Mouse (Mus musculus): ENCODE measurements around the gene Agbl4.

DNA sequence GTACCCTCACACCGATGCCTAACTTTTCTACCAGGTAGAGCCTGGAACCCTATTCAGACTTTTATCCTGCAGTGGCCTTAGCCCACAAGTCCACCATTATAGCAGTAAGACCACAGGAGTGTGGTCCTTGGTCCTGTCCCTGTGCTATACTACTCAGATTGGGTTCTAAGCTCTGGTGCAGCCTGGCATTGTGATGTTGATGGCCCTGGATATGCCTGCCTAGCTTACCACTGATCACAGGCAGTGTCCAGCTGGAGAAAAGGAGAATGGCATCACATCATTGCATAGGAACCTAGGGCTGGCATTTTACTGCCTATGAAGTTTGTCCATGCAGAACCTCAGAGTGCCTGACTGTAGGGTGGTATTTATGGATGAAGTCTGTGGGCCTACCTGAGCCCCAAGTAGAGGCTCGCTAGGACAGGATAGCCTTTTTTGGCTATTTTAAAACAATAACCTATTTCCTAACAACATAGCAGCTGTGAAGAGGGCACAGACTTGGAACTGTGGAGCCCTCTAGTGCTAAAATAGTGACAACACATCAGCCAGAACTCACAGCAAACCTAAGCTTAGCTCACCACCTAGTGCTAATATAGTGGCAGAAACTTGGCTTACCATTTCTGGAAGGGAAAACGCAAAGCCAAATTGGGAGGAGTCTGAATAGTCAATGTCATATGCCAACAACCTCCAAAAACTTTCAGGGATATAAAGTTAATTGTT lies 911.3 kb downstream of the Agbl4 start:
- TF ChIP-seq CTCF (IDR thresholded peaks at IDR 0.05; ENCODE audit: borderline replicate concordance, extremely low read depth, insufficient read depth, insufficient read length) (peak; percentile 45; the same call in 1 of the 2 replicates), POLR2A (IDR thresholded peaks at IDR 0.05; ENCODE audit: borderline replicate concordance, extremely low read depth, insufficient read depth, insufficient read length, poor library complexity, severe bottlenecking) (no peak)
